Mouse (Mus musculus) liver, embryonic 15.5 days (tissue): ENCODE measurements around the gene Accsl. TPM values are rescaled to one million over a fixed set of nuclear protein-coding genes. Genes with fewer than 3 reads are reported as not detected.

ENCODE experiments used
- ATAC-seq: fragments of 200-750 bp; cut with Nextera tagmentation; 2 replicates; pipeline ENCODE4 v1.8.0; 2017; ENCODE audit warnings: moderate number of reproducible peaks, mild to moderate bottlenecking, moderate library complexity; ENCODE audit not compliant: insufficient read depth
- H3K27ac ChIP-seq: fragments of 300-500 bp; sonication (generic); replicated peaks from 2 replicates; pipeline ENCODE4 v1.5.1; 2015; ENCODE audit warnings: mild to moderate bottlenecking, inconsistent platforms
- H3K27me3 ChIP-seq: fragments of 300-500 bp; sonication (generic); 2 replicates; pipeline ENCODE4 v1.6.1; 2015; ENCODE audit warnings: mild to moderate bottlenecking, inconsistent platforms
- H3K36me3 ChIP-seq: fragments of 300-500 bp; sonication (generic); replicated peaks from 2 replicates; pipeline ENCODE4 v1.6.1; 2015; ENCODE audit warnings: moderate library complexity, mild to moderate bottlenecking, inconsistent platforms
- H3K4me1 ChIP-seq: fragments of 300-500 bp; sonication (generic); replicated peaks from 2 replicates; pipeline ENCODE4 v1.6.1; 2015; ENCODE audit warnings: inconsistent platforms
- H3K4me2 ChIP-seq: fragments of 300-500 bp; sonication (generic); 2 replicates; pipeline ENCODE4 v1.6.1; 2015; ENCODE audit warnings: moderate library complexity, mild to moderate bottlenecking, inconsistent platforms
- H3K4me3 ChIP-seq: fragments of 300-500 bp; sonication (generic); replicated peaks from 2 replicates; pipeline ENCODE4 v1.5.1; 2015; ENCODE audit warnings: mild to moderate bottlenecking, inconsistent platforms
- H3K9ac ChIP-seq: fragments of 300-500 bp; sonication (generic); 2 replicates; pipeline ENCODE4 v1.6.1; 2015; ENCODE audit warnings: moderate library complexity, mild to moderate bottlenecking, inconsistent platforms
- H3K9me3 ChIP-seq: fragments of 300-500 bp; sonication (generic); replicated peaks from 2 replicates; pipeline ENCODE4 v1.6.1; 2016; ENCODE audit warnings: inconsistent platforms
- WGBS: fragments of 180-500 bp; shearing (Covaris S2); methylation state at CpG from one replicate; pipeline ENCODE4 v1.1.7; 2015; ENCODE audit warnings: mixed read lengths; ENCODE audit not compliant: insufficient replicate concordance; 5-methylcytosine and 5-hydroxymethylcytosine counted together
- polyA plus RNA-seq: library from polyadenylated mRNA; unstranded; fragments of >200 nt; fragmentation: Nextera tagmentation; extraction: Ambion mirVana; gene quantifications from 2 replicates; pipeline ENCODE4 v1.2.1, GENCODE M21; 2015

Accsl gene
- polyA plus RNA-seq, 1 experiment from 2014 or later: not detected

DNA sequence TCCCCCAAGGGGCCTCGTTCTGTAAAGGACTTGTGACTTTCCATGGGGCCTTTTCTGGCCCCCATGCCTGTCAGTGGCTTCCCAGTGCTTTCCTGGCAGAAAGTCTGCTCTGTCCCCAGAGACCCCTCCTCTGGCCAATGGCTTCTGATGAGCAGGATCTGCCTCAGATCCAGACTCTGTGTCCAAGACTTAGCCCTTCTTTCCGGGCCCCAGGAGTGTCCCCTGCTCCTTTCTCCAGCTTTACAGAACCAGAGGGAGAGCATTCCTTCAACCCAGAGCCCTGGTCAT is 5.2 kb upstream of the Accsl start:
- 18% methylated on average over 2 of the region's 2 CpGs for WGBS
- no peak for ATAC-seq
- H3K27me3 ChIP-seq: no peaks in the 10 kb centered on the region
- no peaks in the 10 kb centered on the region for H3K4me1 ChIP-seq
- no peaks in the 10 kb centered on the region for H3K36me3 ChIP-seq
- H3K4me2 ChIP-seq: no peak overlapping the region
- no peak overlapping the region for H3K4me3 ChIP-seq
- no peak overlapping the region for H3K9ac ChIP-seq
- no peak overlapping the region for H3K27ac ChIP-seq
- no peaks in the 10 kb centered on the region for H3K9me3 ChIP-seq

DNA sequence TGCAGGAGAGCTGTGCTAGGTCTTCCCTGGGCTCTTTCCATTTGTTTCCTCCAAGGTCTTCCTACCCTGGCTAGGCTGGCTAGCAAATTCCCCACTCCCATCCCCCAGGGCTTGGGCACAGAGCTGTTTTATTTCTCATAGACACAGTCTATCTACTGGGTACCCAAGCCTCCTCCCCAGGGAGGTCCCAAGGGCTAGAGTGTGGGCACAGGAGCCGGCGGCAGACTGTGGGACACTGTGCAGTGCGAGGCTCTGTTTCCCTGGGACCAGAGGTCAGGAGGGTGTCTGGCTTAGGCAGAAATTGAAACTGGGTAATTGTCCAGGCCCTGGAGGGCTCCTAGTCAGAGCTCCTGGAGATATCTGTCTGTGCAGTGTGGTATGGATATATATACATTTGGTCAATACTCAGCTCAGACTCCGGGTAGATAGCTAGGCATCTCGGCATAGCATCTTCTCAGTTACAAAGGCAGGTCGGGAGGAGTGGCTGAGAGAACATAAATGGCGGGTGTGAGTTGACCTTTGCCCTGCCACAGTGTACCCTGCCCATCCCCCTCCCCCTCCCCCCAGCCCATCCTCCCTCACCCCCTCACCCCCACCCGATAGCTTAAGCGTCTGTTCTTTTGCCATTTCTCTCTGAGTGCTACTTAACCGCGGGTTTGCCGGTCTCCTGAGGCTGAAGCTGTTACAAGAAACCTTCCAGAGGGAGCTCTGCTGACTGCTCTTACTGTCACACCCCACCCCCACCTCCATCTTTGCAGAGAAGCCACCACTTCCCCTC is 4.7 kb upstream of the Accsl start:
- no peak for ATAC-seq
- WGBS: 20% methylated on average over 12 of the region's 12 CpGs
- H3K4me1 ChIP-seq: no peaks in the 10 kb centered on the region

DNA sequence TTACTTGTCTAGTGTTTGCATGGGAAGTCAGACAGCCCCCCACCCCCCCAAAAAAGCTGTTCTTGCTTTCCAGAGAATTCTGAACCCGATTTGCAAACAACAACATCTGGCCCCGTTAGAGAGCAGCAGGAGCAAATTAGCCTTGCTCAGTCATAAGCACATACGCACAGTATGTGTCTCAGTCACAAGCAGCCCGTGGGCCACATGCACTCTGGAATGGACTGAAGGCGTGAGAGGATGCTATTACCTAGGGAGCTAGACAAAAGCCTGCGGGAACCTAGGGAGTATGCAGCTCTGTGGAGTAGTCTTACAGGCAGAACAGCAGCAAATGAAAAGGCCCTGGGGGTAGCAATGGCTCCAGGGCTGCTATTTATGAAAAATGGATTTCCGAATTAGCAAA is 3.3 kb upstream of the Accsl start:
- Histone ChIP-seq H3K4me3 (no peak overlapping the region), H3K4me1 (no peaks in the 10 kb centered on the region), H3K4me2 (no peak overlapping the region), H3K27ac (no peak overlapping the region), H3K36me3 (no peaks in the 10 kb centered on the region), H3K9ac (no peak overlapping the region), H3K27me3 (no peaks in the 10 kb centered on the region), H3K9me3 (no peaks in the 10 kb centered on the region)
- ATAC-seq: no peak
- 60% methylated on average over 7 of the region's 7 CpGs for WGBS

More for the DNA sequence above, 4.7 kb upstream of the Accsl start:
- no peak overlapping the region for H3K4me2 ChIP-seq
- no peak overlapping the region for H3K4me3 ChIP-seq
- H3K27me3 ChIP-seq: no peaks in the 10 kb centered on the region
- H3K9ac ChIP-seq: no peak overlapping the region
- no peaks in the 10 kb centered on the region for H3K9me3 ChIP-seq
- no peaks in the 10 kb centered on the region for H3K36me3 ChIP-seq
- no peak overlapping the region for H3K27ac ChIP-seq

DNA sequence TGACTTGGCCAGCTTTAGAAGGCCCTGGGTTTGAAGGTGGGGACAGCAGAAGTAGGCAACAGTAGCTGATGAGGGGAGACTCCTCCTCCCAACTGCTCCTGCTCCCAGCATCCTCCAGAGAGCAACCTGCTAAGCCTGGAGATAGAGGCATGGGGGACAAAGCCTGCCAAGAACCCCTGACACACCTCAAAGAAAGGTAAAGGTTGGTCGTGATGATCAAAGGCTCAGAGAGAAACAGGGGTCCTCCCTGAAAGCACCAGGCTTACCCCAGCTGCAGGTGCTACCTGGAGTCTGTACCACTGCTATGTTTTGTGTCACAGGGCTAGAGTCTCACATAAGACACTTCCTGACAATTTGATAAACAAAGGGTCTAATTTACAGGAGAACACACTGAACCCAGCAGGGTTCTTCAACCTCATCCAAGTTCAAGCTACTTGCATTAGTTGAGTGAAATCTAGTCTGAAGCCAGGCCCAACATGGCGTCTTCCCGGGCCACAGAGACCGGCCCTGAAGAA is 2.5 kb upstream of the Accsl start:
- no peak overlapping the region for H3K9ac ChIP-seq
- ATAC-seq: no peak
- no peak overlapping the region for H3K27ac ChIP-seq

DNA sequence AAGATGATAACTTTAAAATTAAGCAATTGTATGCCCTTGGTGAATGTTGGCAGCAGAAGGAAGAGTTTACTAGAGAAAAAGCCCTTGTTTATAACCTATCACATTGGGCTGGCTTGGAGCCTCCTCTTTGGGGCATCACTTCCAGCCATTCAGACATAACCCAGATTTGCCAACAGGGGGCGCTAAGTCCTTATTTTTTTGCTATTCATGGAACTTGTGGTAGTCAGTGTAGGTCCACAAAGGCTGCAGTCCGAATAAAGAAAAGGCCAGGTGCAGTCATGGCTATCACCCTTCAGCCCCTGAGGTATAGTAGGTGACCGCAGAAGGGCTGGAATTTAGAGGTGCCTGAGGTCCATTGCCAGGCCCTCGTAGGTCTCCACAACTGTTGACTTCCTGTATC is 1.9 kb upstream of the Accsl start:
- no peak overlapping the region for H3K4me3 ChIP-seq
- no peak for ATAC-seq
- WGBS: 29% methylated on average over 4 of the region's 4 CpGs

More for the DNA sequence above, 2.5 kb upstream of the Accsl start:
- Histone ChIP-seq H3K27me3 (no peaks in the 10 kb centered on the region), H3K4me3 (no peak overlapping the region), H3K4me1 (no peaks in the 10 kb centered on the region), H3K36me3 (no peaks in the 10 kb centered on the region), H3K4me2 (no peak overlapping the region), H3K9me3 (no peaks in the 10 kb centered on the region)
- WGBS: 73% methylated on average over 4 of the region's 4 CpGs

DNA sequence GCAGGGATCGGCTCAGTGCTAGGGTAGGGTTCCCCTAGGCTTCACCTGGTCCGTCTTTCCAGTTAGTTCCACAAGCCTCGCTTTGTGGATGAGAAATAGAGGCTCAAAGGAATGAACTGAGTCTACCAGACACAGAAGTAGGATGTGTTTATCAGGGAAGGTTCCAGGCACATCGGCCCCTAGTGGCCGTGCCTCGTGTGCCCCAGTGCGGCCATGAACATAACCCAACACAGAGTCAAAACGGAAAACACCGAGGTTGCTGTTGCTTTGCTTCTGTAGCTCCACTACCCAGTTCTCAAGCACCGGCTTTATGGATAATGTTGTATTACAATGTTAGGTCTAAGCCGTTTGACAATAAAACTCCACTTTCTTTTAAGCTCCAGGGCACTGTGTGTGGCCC is 391 bp downstream of the Accsl start:
- H3K4me2 ChIP-seq: no peak overlapping the region
- H3K4me1 ChIP-seq: no peaks in the 10 kb centered on the region
- no peaks in the 10 kb centered on the region for H3K27me3 ChIP-seq
- H3K36me3 ChIP-seq: no peaks in the 10 kb centered on the region
- 65% methylated on average over 11 of the region's 11 CpGs for WGBS
- no peak for ATAC-seq
- no peak overlapping the region for H3K4me3 ChIP-seq
- no peak overlapping the region for H3K9ac ChIP-seq
- H3K9me3 ChIP-seq: no peaks in the 10 kb centered on the region
- no peak overlapping the region for H3K27ac ChIP-seq

More for the DNA sequence above, 1.9 kb upstream of the Accsl start:
- Histone ChIP-seq H3K4me2 (no peak overlapping the region), H3K9me3 (no peaks in the 10 kb centered on the region), H3K9ac (no peak overlapping the region), H3K27ac (no peak overlapping the region), H3K36me3 (no peaks in the 10 kb centered on the region), H3K4me1 (no peaks in the 10 kb centered on the region), H3K27me3 (no peaks in the 10 kb centered on the region)

DNA sequence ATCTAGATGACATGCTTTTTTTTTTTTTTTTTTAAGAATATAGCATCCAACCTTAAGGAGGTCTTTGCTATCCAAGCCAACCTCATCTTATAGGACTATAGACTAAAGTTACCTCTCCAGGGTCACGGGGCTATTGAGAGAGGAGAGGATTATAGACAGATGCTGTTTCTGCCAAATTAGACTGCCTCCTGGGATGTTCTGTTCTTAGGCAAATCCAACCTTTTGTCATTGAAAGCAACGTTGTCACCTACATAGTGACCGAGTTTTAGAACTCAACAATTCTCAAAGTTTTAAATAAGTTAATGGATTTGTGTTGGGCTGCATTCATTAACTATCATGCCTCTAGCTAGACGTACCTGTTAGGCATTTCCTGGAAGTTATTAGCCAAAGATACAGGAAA is 5.7 kb downstream of the Accsl start:
- H3K36me3 ChIP-seq: no peaks in the 10 kb centered on the region
- H3K4me1 ChIP-seq: no peaks in the 10 kb centered on the region
- no peak overlapping the region for H3K4me3 ChIP-seq
- ATAC-seq: no peak
- WGBS: 53% methylated on average over 4 of the region's 4 CpGs
- H3K27ac ChIP-seq: no peak overlapping the region
- H3K27me3 ChIP-seq: 0 out of 2 replicates have a peak, but pooled peaks cover 1% of the 10 kb centered on the region
- no peaks in the 10 kb centered on the region for H3K9me3 ChIP-seq
- H3K9ac ChIP-seq: no peak overlapping the region
- no peak overlapping the region for H3K4me2 ChIP-seq

DNA sequence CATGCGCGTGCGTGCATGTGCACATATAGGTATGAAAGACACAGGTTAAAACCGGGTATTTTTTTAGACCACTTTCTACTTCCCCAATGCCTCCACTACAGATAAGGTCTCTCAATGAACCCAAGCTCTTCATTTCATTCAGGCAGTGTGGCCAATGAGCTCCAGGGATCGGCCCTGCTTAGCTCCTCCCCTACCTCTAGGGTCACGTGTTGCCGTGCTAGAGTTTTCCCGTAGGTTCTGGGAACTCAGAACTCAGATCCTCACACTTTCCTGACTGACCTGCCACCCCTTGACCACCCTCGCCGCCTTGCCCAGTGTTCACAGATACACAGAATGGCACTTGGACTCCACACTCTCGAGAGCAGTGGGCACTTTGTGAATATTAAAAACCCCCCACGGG is 10.1 kb downstream of the Accsl start:
- Histone ChIP-seq H3K4me3 (no peak overlapping the region), H3K4me1 (no peaks in the 10 kb centered on the region), H3K9me3 (no peaks in the 10 kb centered on the region), H3K4me2 (no peak overlapping the region), H3K36me3 (no peaks in the 10 kb centered on the region), H3K27ac (no peak overlapping the region), H3K27me3 (0 out of 2 replicates have a peak, but pooled peaks cover 7% of the 10 kb centered on the region), H3K9ac (no peak overlapping the region)
- ATAC-seq: no peak
- WGBS: 48% methylated on average over 12 of the region's 12 CpGs

DNA sequence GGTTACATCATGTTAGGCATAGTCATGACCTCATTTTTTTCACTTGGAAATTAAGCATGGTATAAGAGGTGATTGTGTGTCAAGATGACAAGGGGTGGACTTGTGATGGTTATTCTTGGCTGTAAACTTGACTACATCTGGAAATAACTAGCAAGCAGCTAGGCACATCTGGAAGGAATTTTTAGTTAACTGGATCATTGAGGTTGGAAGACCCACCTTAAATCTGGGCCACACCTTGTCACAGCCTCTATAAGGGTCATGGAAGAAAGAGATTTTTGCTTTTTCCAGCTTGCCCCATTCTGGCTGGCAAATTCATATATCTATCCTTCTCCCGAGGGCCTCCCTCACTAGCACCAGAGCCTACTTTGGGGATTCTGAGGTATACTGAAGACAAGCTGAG is 17.7 kb downstream of the Accsl start:
- Histone ChIP-seq H3K4me2 (no peak overlapping the region), H3K9ac (no peak overlapping the region), H3K27me3 (no peaks in the 10 kb centered on the region), H3K36me3 (no peaks in the 10 kb centered on the region), H3K27ac (no peak overlapping the region), H3K9me3 (no peaks in the 10 kb centered on the region), H3K4me1 (peaks cover 18% of the 10 kb centered on the region; the same call in 1 of the 2 replicates), H3K4me3 (no peak overlapping the region)
- no peak for ATAC-seq
- WGBS: 63% methylated on average over 1 of the region's 1 CpGs

DNA sequence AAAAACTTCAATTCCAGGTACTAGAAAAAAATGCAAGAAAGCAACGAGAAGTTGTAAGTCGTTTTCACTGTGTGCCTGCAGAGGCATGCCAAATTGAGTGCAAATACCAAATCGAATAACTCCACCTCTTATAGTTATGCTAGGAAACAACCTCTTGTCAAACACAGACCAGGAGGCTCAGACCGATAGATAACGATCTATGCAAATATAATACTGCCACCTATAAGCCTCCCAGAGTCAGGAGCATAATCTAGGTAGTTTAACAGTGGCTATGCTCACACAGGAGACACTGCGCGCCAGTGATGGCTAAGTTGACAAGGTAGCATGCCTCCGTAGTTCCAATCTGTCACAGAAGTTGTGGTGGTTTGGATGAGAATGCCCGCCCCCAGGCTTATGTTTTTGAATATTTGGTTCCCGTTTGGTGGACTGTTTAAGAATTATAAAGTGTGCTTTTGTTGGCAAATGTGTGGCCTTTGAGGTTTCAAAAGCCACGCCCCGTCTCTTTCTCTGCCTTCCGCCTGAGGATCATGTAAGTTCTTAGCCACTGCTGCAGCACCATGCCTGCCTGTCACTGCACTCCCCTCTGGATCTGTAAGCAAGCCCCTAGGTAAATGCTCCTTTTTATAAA is 18.5 kb downstream of the Accsl start:
- no peaks in the 10 kb centered on the region for H3K9me3 ChIP-seq
- ATAC-seq: no peak
- no peaks in the 10 kb centered on the region for H3K36me3 ChIP-seq
- H3K9ac ChIP-seq: no peak overlapping the region
- peaks cover 18% of the 10 kb centered on the region; the same call in 1 of the 2 replicates for H3K4me1 ChIP-seq
- peak overlapping the region; percentile 86 for H3K4me2 ChIP-seq
- no peak overlapping the region for H3K27ac ChIP-seq
- no peaks in the 10 kb centered on the region for H3K27me3 ChIP-seq
- WGBS: 25% methylated on average over 13 of the region's 13 CpGs
- H3K4me3 ChIP-seq: peak overlapping the region; percentile 63; the same call in 1 of the 2 replicates

DNA sequence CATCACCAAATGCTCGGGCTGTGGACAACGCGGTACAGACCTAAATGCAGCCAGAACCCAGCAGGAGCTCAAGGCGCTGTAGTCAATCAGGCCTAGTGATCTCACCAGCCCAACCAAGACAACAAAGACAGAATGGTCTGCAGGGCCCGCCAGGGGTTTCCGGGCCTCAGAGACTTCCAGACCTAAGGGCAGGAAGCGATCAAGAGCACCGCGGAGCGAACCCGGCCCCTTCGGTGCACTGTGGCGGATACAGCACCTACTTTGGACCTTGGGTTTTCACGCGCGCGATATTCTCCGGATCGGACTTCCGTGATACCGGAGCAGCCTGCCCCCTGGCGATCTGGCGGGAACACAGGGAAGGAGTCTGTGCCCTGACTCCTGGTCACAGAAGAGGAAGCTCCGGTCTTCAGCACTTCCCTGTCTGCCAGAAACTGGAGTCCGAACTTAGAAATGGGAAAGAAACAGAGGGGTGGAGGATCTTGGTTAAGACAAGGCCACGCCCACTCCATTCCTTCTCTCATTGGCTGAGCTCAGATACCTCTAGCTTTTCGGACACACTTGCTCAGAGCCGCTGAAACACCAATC is 19.4 kb downstream of the Accsl start, which contains the start of gene Accs:
Gene Accs (minus strand): TSS at position 439 of the 585 bp plus-strand sequence.
- H3K36me3 ChIP-seq: no peaks in the 10 kb centered on the region
- 0 out of 2 replicates have a peak within 1 kb of the TSS, but pooled peaks have one; percentile 51 for H3K27ac ChIP-seq
- ATAC-seq: peak; percentile 70
- WGBS: under 1% methylated on average over 28 of the region's 28 CpGs
- no peaks in the 10 kb centered on the region for H3K27me3 ChIP-seq
- H3K4me3 ChIP-seq: peak within 1 kb of the TSS; percentile 63
- no peaks in the 10 kb centered on the region for H3K9me3 ChIP-seq
- peak within 1 kb of the TSS; percentile 86 for H3K4me2 ChIP-seq
- peaks cover 18% of the 10 kb centered on the region; the same call in 1 of the 2 replicates for H3K4me1 ChIP-seq
- peak within 1 kb of the TSS; percentile 52 for H3K9ac ChIP-seq
